Mouse (Mus musculus) liver, embryonic 12.5 days (tissue): Measurements from ENCODE around the gene Dedd. TPM values are rescaled to one million over a fixed set of nuclear protein-coding genes. Genes with fewer than 3 reads are reported as not detected.
A peak's percentile ranks its signal among the peaks of the same experiment; 100 is the strongest.
"Not testable (repeated sequence)": the region's sequence is repeated elsewhere in the genome, so short reads cannot be mapped to it uniquely, and the experiment has no call there.

Experiments used
- ATAC-seq: fragments of 200-750 bp; cut with Nextera tagmentation; 2 replicates; pipeline ENCODE4 v1.8.0; 2017; ENCODE audit warnings: moderate number of reproducible peaks, mild to moderate bottlenecking, moderate library complexity
- H3K27ac ChIP-seq: fragments of 300-500 bp; sonication (generic); 2 replicates; pipeline ENCODE4 v1.5.1; 2016; ENCODE audit warnings: mild to moderate bottlenecking
- H3K27me3 ChIP-seq: fragments of 300-500 bp; sonication (generic); replicated peaks from 2 replicates; pipeline ENCODE4 v1.6.1; 2016; ENCODE audit warnings: mild to moderate bottlenecking, moderate library complexity
- H3K36me3 ChIP-seq: fragments of 300-500 bp; sonication (generic); 2 replicates; pipeline ENCODE4 v1.6.1; 2016; ENCODE audit warnings: mild to moderate bottlenecking, moderate library complexity
- H3K4me1 ChIP-seq: fragments of 300-500 bp; sonication (generic); 2 replicates; pipeline ENCODE4 v1.6.1; 2016
- H3K4me2 ChIP-seq: fragments of 300-500 bp; sonication (generic); 2 replicates; pipeline ENCODE4 v1.6.1; 2016; ENCODE audit warnings: mild to moderate bottlenecking, moderate library complexity
- H3K4me3 ChIP-seq: fragments of 300-500 bp; sonication (generic); 2 replicates; pipeline ENCODE4 v1.5.1; 2016; ENCODE audit warnings: mild to moderate bottlenecking, moderate library complexity
- H3K9ac ChIP-seq: fragments of 300-500 bp; sonication (generic); 2 replicates; pipeline ENCODE4 v1.6.1; 2016; ENCODE audit warnings: mild to moderate bottlenecking, moderate library complexity
- H3K9me3 ChIP-seq: fragments of 300-500 bp; sonication (generic); replicated peaks from 2 replicates; pipeline ENCODE4 v1.6.1; 2016; ENCODE audit warnings: mild to moderate bottlenecking, moderate library complexity
- WGBS: fragments of 180-500 bp; shearing (Covaris S2); methylation state at CpG from one replicate; pipeline ENCODE4 v1.1.7; 2016; ENCODE audit not compliant: insufficient replicate concordance; 5-methylcytosine and 5-hydroxymethylcytosine counted together
- polyA plus RNA-seq: library from polyadenylated mRNA; unstranded; fragments of >200 nt; fragmentation: Nextera tagmentation; extraction: Ambion mirVana; gene quantifications from 2 replicates; pipeline ENCODE4 v1.2.1, GENCODE M21; 2016

Dedd gene
- polyA plus RNA-seq, 1 experiment from 2014 or later = 26.1 TPM

DNA sequence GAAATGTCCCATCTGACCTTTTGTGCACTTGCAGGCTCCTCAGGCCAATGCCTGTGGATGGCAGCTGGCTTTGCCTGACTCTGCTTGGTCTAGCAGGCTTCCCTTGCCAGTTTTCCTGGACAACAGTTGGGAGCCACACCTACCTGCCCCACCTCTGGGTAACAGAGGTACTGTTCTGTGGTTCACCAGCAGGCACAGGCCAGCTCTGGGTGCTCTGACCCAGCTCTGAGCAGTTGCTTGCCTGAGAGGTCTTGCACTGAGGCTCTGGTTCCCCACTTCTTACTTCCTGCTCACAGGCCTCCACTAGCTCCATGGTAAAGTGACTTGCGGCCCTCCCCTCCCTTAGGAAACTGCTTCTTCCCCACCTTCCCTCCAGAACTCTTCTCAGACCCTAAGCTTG, 6.9 kb upstream of the Dedd start:
- no peaks in the 10 kb centered on the region for H3K27me3 ChIP-seq
- no peaks in the 10 kb centered on the region for H3K9me3 ChIP-seq
- H3K36me3 ChIP-seq = peaks cover 19% of the 10 kb centered on the region; the same call in 1 of the 2 replicates
- H3K27ac ChIP-seq = peak overlapping the region; percentile 45
- H3K4me1 ChIP-seq = peaks cover 21% of the 10 kb centered on the region
- H3K4me2 ChIP-seq = no peak overlapping the region
- H3K4me3 ChIP-seq = no peak overlapping the region
- peak overlapping the region; percentile 31; the same call in 1 of the 2 replicates for H3K9ac ChIP-seq
- 67% methylated on average over 1 of the region's 1 CpGs for WGBS
- ATAC-seq = no peak

DNA sequence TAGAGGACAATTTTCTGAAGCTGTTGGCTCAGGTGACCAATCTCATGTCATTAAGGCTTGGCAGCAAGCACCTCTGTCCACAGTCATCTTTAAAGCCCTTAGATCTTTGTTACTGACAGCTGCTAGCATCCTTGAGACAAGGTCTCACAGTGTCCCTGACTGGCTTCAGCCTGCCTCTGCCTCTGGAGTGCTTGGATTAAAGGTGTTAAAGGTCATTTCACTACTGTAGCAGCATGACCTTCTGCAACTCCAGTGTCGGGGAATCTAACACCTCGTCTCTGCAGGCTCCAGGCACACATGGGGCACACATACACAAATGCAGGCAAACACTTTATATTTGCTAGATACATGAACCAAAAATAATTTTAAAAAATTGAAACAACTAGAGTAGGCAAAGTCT, 3.4 kb upstream of the Dedd start:
- Histone ChIP-seq H3K4me3 (no peak overlapping the region), H3K27me3 (no peaks in the 10 kb centered on the region), H3K36me3 (peaks cover 19% of the 10 kb centered on the region; the same call in 1 of the 2 replicates), H3K27ac (no peak overlapping the region), H3K9ac (no peak overlapping the region), H3K4me2 (no peak overlapping the region), H3K9me3 (no peaks in the 10 kb centered on the region), H3K4me1 (peaks cover 44% of the 10 kb centered on the region)
- no peak for ATAC-seq
- WGBS = 84% methylated on average over 2 of the region's 2 CpGs

DNA sequence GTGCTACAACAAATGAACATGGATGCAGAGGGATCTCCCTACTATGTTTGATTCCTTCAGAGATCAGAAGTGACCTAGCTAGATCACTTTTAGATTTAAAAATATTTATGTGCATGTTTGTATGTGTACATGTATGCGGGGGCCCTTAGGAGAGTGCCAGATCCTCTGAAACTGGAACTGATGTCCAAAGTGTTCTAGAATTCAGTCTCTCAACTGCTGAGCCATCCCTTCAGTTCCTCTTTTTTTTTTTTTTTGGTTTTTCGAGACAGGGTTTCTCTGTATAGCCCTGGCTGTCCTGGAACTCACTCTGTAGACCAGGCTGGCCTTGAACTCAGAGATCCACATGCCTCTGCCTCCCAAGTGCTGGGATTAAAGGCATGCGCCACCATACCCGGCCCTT, 2.4 kb upstream of the Dedd start:
- 48% methylated on average over 4 of the region's 4 CpGs for WGBS
- peak overlapping the region; percentile 90 for H3K4me2 ChIP-seq
- not testable (repeated sequence) for ATAC-seq, H3K27me3 ChIP-seq, H3K4me3 ChIP-seq, H3K27ac ChIP-seq, H3K9me3 ChIP-seq
- peaks cover 19% of the 10 kb centered on the region; the same call in 1 of the 2 replicates for H3K36me3 ChIP-seq
- peak overlapping the region; percentile 12; the same call in 1 of the 2 replicates for H3K9ac ChIP-seq
- peaks cover 53% of the 10 kb centered on the region for H3K4me1 ChIP-seq

DNA sequence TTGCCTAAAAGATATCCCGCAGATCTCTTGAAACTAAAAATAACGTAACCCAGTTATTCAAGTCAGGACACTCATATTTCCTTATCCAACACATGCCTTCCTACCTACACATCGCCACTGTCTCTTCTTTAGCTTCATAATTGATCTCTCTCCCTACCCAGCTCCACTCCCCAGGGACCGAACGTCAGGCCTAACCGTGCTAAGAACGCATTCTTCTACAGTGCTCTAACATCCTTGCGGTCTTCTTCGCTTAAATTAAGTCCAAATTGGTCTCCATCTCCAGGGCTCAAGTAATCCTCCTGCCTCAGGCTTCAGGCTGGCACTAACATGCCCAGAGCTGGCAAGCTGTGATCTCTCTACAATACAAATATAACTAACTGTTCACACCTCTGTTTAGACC, 701 bp upstream of the Dedd start:
- Histone ChIP-seq H3K9me3 (no peaks in the 10 kb centered on the region), H3K4me2 (peak overlapping the region; percentile 90), H3K4me1 (peaks cover 51% of the 10 kb centered on the region), H3K4me3 (peak overlapping the region; percentile 88), H3K36me3 (peaks cover 27% of the 10 kb centered on the region), H3K27me3 (no peaks in the 10 kb centered on the region), H3K27ac (peak overlapping the region; percentile 94), H3K9ac (peak overlapping the region; percentile 97)
- ATAC-seq = no peak
- WGBS = 27% methylated on average over 9 of the region's 9 CpGs

DNA sequence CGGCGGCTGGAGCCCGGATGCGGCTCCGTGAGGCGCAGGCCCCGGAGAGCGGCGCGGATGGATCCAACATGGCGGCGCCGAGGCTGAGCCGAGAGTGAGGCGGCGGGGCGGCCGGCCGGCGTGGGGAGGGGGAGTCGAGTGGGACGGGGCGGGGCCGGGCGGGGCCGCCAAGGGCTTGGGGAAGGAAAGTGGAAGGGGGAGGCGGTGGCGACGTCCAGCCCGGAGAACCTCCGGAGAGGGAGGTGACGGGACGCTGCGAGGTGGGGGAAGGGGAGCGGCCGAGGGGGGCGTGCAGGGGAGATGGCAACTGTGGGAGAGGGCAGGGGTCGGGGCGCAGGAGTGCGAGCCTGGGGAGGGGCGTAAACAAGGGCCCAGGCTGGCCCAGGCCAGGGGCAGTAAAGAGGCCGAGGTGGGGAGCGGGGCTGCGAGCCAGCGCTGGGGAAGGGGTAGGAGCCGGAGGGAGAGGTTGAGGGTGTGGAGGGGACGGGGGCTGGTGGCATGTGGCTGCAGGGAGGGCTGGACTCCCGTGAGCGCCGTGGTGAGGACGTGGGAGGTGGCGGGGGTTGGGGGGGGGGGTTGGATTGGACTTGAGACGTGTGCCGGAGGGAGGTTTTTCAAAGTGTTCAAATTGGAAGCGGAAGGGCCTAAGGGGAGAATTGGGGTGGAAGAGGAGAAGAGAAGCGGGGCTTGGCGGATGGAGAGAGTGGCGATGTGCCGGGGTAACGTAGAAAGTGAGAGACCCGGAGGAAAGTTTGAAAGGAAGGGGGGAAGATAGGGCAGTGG, 679 bp downstream of the Dedd start:
- peak; percentile 75 for ATAC-seq
- 2% methylated on average over 50 of the region's 61 CpGs for WGBS
- H3K36me3 ChIP-seq = peaks cover 35% of the 10 kb centered on the region
- H3K9me3 ChIP-seq = no peaks in the 10 kb centered on the region
- no peaks in the 10 kb centered on the region for H3K27me3 ChIP-seq
- H3K4me1 ChIP-seq = peaks cover 54% of the 10 kb centered on the region
- peak overlapping the region; percentile 88 for H3K4me3 ChIP-seq
- H3K4me2 ChIP-seq = peak overlapping the region; percentile 90
- H3K9ac ChIP-seq = peak overlapping the region; percentile 97
- H3K27ac ChIP-seq = peak overlapping the region; percentile 94

DNA sequence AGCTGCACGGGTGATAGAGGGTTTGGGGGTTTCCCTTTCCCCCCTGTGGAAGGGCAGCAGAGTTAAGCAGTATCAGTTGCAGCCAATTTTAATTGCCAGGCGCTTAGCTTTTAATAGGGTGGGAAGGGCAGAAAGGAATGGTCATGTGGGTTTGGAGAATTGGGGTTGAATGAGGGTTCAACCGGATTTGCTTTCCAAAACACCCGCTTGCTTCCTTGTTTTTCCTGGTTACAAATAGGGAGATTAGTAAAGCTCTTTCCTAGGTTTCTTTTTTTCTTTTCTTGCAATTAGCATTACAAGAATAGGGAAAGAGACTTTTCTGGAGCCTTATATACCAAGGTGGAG, 1.2 kb downstream of the Dedd start:
- peaks cover 58% of the 10 kb centered on the region for H3K4me1 ChIP-seq
- ATAC-seq = no peak

DNA sequence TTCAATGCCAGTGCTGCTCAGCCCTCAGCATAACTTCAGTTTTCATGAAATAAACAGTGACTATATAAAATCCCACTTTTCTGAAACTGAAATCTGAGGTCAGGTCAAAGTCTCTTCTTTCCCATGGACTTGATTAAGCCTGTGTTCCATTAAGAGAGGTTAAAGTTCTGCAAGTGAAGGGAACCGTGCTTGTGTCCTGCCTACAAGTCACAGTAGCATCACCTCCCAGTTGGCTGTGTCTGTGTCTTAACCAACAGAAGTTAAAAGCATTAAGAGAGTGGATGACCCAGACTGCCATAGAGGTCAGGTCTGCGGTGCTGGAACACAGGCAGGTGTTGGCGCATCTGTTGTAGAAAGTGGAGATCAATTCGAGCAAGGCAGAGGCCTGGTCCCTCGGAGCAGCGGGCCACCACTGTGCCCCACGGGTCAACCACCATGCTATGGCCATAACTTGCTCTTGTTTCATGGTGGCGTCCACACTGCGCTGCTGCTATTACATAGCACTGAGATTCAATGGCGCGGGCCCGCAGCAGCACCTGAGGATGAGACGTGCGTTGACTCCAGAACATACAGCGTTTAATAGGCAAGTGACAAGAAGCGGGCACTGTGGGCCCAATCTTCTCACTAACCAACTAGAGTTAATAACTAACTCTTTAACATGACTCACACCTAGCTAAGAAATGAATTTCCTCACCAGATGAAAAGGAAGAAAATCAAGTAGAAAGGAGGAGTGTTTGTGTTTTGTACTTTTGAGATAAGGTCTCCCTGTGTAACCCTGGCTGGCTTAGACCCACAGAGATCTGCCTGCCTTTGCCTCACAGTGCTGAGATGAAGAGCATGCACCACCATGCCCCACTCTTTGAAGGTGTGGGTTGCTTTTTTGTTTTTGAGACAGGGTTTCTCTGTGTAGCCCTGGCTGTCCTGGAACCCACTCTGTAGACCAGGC, 13.6 kb downstream of the Dedd start:
- H3K4me1 ChIP-seq = peaks cover 25% of the 10 kb centered on the region
- no peaks in the 10 kb centered on the region; the same call in 1 of the 2 replicates for H3K9me3 ChIP-seq
- ATAC-seq = no peak
- H3K27me3 ChIP-seq = no peaks in the 10 kb centered on the region
- H3K9ac ChIP-seq = no peak overlapping the region
- H3K27ac ChIP-seq = no peak overlapping the region
- peaks cover 68% of the 10 kb centered on the region for H3K36me3 ChIP-seq
- H3K4me3 ChIP-seq = no peak overlapping the region
- no peak overlapping the region for H3K4me2 ChIP-seq
- WGBS = 88% methylated on average over 16 of the region's 16 CpGs

More for the DNA sequence above, 1.2 kb downstream of the Dedd start:
- 3% methylated on average over 4 of the region's 4 CpGs for WGBS
- Histone ChIP-seq H3K4me3 (peak overlapping the region; percentile 88), H3K9me3 (no peaks in the 10 kb centered on the region), H3K27ac (peak overlapping the region; percentile 94), H3K9ac (peak overlapping the region; percentile 97), H3K27me3 (no peaks in the 10 kb centered on the region), H3K4me2 (peak overlapping the region; percentile 90), H3K36me3 (peaks cover 34% of the 10 kb centered on the region)

DNA sequence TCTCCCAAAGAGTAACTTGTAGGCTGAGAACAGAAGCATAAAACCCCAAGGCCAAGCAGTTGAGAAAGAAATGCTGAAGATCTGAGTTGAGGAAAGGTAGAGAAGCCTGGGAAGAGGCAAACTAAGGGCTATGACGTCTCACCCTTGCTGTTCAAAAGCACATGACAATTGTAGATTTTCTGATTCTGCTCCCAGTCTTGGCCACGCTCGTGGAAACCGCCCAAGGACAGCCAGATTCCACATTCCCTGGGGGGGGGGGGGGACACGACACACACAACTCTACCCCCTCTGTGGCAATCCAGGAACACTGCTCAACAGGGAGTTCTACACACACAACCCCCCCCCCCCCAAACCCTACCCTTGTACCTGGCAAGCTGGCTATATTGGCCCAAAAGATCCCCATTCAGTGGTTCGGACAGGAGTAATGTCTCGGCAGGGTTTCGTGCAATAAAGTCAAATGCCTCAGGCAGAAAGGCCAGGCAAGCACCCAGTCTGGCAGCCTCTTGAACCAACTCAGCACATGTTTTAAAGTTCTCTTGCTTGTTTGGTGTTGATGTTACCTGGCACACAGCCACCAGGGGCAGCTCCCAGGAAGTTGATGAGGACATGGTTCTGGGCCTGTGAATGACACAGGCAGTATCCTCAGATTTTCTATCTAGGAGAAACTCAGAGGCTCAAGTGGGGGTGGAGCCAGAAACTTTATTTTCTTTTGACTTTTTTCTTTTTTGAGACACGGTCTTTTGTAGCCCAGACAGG, 15.2 kb downstream of the Dedd start:
- no peaks in the 10 kb centered on the region; the same call in 1 of the 2 replicates for H3K9me3 ChIP-seq
- no peak overlapping the region for H3K27ac ChIP-seq
- ATAC-seq = 0 out of 2 replicates have a peak, but pooled peaks have one; percentile 9
- peak overlapping the region; percentile 84 for H3K4me2 ChIP-seq
- H3K4me1 ChIP-seq = peaks cover 38% of the 10 kb centered on the region
- H3K36me3 ChIP-seq = peaks cover 65% of the 10 kb centered on the region
- no peaks in the 10 kb centered on the region for H3K27me3 ChIP-seq
- no peak overlapping the region for H3K9ac ChIP-seq
- peak overlapping the region; percentile 82 for H3K4me3 ChIP-seq
- 75% methylated on average over 9 of the region's 9 CpGs for WGBS

DNA sequence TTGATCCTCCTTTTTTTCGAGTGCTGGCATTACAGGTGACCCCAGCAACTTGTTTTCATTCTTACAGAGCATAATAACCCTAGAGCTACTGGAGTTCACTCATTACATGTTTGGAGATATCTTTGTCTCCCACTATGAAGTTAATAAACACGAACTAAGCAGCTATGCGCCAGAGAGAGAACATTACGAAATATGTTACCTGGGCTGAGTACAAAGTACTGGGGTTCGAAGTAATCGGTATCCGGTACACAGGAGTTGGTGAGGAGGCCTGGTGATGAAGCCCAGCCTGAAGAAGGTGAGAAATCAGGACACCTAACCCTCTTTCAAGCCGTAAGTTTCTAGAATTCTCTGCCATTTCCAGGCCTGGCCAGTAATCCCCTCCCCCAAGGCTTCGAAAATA, 15.8 kb downstream of the Dedd start:
- no peak; the same call in 1 of the 2 replicates for ATAC-seq
- peaks cover 41% of the 10 kb centered on the region for H3K4me1 ChIP-seq
- 67% methylated on average over 9 of the region's 9 CpGs for WGBS
- peak overlapping the region; percentile 82 for H3K4me3 ChIP-seq
- peak overlapping the region; percentile 75; the same call in 1 of the 2 replicates for H3K27ac ChIP-seq
- H3K9ac ChIP-seq = peak overlapping the region; percentile 87
- H3K4me2 ChIP-seq = peak overlapping the region; percentile 84
- peaks cover 60% of the 10 kb centered on the region for H3K36me3 ChIP-seq
- H3K27me3 ChIP-seq = no peaks in the 10 kb centered on the region
- H3K9me3 ChIP-seq = no peaks in the 10 kb centered on the region; the same call in 1 of the 2 replicates

DNA sequence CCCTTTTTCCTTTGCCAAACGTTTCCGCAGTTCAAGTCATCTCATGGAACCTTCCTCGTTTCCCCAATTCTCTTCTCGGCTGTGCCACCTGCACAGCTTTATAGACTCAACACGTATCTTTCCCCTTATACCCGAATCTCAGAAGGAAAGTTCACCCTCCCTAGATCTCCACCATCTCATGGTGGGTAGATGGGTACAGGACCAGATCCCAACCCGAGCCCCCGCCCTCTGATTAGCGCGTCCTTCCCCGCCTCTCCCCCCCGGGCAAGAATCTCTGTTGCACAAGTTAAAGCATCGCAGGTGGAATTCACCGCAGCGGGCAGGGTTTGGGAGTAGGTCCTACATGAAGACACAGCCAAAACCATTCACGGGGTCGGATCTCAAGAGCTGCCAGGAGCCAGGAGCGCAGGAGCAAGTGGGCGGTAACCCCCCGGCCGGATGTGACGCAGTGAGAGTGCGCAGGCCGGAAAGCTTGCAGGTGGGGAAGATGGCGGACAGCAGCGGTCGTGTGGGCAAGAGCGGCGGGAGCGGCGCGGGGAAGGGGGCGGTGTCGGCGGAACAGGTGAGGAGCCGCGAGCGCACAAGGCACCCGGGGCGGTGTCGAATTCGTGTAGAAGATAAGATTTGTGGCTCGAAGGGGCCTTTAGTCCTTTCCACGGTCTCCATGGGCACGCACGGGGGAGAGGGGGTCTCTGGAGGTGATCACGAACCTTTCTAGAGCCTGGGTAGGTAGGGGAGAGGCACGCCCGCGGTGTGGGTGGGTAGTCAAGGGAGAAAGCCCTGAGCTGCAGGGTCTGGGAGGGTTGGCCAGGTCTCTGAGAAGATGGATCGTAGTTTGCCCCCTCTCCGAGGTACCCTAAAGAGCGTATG, 16.5 kb downstream of the Dedd start, which contains the start of the genes Nit1 and Pfdn2:
TSS of gene Nit1 (minus strand) at position 422 of the 870 bp plus-strand sequence.
TSS of gene Pfdn2 (plus strand) at position 446 of the 870 bp plus-strand sequence.
- peak within 1 kb of the TSS; percentile 87 for H3K9ac ChIP-seq
- H3K9me3 ChIP-seq = no peaks in the 10 kb centered on the region; the same call in 1 of the 2 replicates
- H3K4me2 ChIP-seq = peak within 1 kb of the TSS; percentile 84
- WGBS = 1% methylated on average over 53 of the region's 53 CpGs
- peak within 1 kb of the TSS; percentile 82 for H3K4me3 ChIP-seq
- peak; percentile 89 for ATAC-seq
- H3K27me3 ChIP-seq = no peaks in the 10 kb centered on the region
- peaks cover 43% of the 10 kb centered on the region for H3K4me1 ChIP-seq
- peaks cover 53% of the 10 kb centered on the region for H3K36me3 ChIP-seq
- peak within 1 kb of the TSS; percentile 75 for H3K27ac ChIP-seq
